Mouse (Mus musculus): ENCODE results near the gene Kifc1.
A peak's percentile ranks its signal among the peaks of the same experiment; 100 is the strongest.
"Not testable (repeated sequence)": the region's sequence is repeated elsewhere in the genome, so short reads cannot be mapped to it uniquely, and the experiment has no call there.

Gene Kifc1

GRCm38 (mm10) chr17:33919351-33920281 lies 29.2 kb upstream of the Kifc1 start:
- DNase-seq (ENCODE audit: low spot score in 2 of 2): peak; percentile 94 to 95

GRCm38 (mm10) chr17:33918293-33919203 lies 28.1 kb upstream of the Kifc1 start:
- DNase-seq (ENCODE audit: low spot score in 2 of 2): peak in 1 of 2 experiments; percentile 62

GRCm38 (mm10) chr17:33917656-33918292 lies 27.3 kb upstream of the Kifc1 start:
- DNase-seq (ENCODE audit: low spot score in 2 of 2): no peak

GRCm38 (mm10) chr17:33916847-33917655 lies 26.6 kb upstream of the Kifc1 start:
- DNase-seq (ENCODE audit: low spot score in 2 of 2): no peak

GRCm38 (mm10) chr17:33916294-33916693 lies 25.8 kb upstream of the Kifc1 start:
- no peak for DNase-seq (ENCODE audit: low spot score in 2 of 2)

GRCm38 (mm10) chr17:33915671-33916250 lies 25.3 kb upstream of the Kifc1 start, which contains the start of the genes Tapbp and Zbtb22:
TSS of gene Tapbp (plus strand) at chr17:33915899.
TSS of gene Zbtb22 (plus strand) at chr17:33915904.
- DNase-seq (ENCODE audit: low spot score in 2 of 2): peak; percentile 95

GRCm38 (mm10) chr17:33914969-33915391 lies 24.5 kb upstream of the Kifc1 start:
- DNase-seq (ENCODE audit: low spot score in 2 of 2): no peak

- no peak for DNase-seq (ENCODE audit: low spot score in 2 of 2)
Observed at GRCm38 (mm10) chr17:33913905-33914304, 23.4 kb upstream of the Kifc1 start.

- no peak for DNase-seq (ENCODE audit: low spot score in 2 of 2)
Observed at GRCm38 (mm10) chr17:33913264-33913663, 22.8 kb upstream of the Kifc1 start.

GRCm38 (mm10) chr17:33911813-33912414 lies 21.5 kb upstream of the Kifc1 start:
- DNase-seq (ENCODE audit: low spot score in 2 of 2): no peak

- no peak for DNase-seq (ENCODE audit: low spot score in 2 of 2)
Observed at GRCm38 (mm10) chr17:33911052-33911812, 20.8 kb upstream of the Kifc1 start.

- no peak for DNase-seq (ENCODE audit: low spot score in 2 of 2)
Observed at GRCm38 (mm10) chr17:33910346-33911051, 20.0 kb upstream of the Kifc1 start.

- DNase-seq (ENCODE audit: low spot score in 2 of 2): peak in 1 of 2 experiments; percentile 63
Observed at GRCm38 (mm10) chr17:33909869-33910250, 19.4 kb upstream of the Kifc1 start.

- peak; percentile 99 for DNase-seq (ENCODE audit: low spot score in 2 of 2)
Observed at GRCm38 (mm10) chr17:33909077-33909868, 18.8 kb upstream of the Kifc1 start, which contains the start of gene Daxx. TSS of gene Daxx (plus strand) at chr17:33909414.

GRCm38 (mm10) chr17:33908331-33909076 lies 18.0 kb upstream of the Kifc1 start:
- DNase-seq (ENCODE audit: low spot score in 2 of 2): peak; percentile 60 to 65

- DNase-seq (ENCODE audit: low spot score in 2 of 2): not testable (repeated sequence)
Observed at GRCm38 (mm10) chr17:33904835-33905234, 14.4 kb upstream of the Kifc1 start, which contains the start of gene Platr17. TSS of gene Platr17 (plus strand) at chr17:33905135.

Measured in spleen, postnatal 36 days (tissue).